Comparison of ENCODE assay signal across 22 mouse cellular contexts in genomic region chr15:38597458-38597857, GRCm38 (mm10).
"Had no signal": no experiment of that assay in that cellular context is flagged by ENCODE, and none has a peak within 500 bp of the region (broad histone marks: within the 10 kb centered on the region; RNA-seq: fewer than 3 reads in every experiment).

No protein-coding gene starts in this region.

- DNase-seq: kidney, postnatal 14 days; kidney, postnatal 4 days; left cerebral cortex, postnatal 4 days; liver, postnatal 0 days; lung, embryonic 14.5 days; right cerebral cortex, adult 18-20 months; right cerebral cortex, postnatal 14 days; right cerebral cortex, postnatal 4 days; thymus, adult 2 months; thymus, postnatal 14 days; thymus, postnatal 4 days had no signal

- ATAC-seq: liver, postnatal 0 days; lung, postnatal 0 days; midbrain, embryonic 15.5 days had no signal

- H3K27me3 ChIP-seq: limb, embryonic 12.5 days; limb, embryonic 15.5 days; midbrain, embryonic 12.5 days; midbrain, embryonic 15.5 days; neural tube, embryonic 12.5 days; neural tube, embryonic 15.5 days had no signal

- H3K4me3 ChIP-seq: limb, embryonic 12.5 days; limb, embryonic 15.5 days; midbrain, embryonic 12.5 days; midbrain, embryonic 15.5 days; neural tube, embryonic 12.5 days; neural tube, embryonic 15.5 days had no signal

- H3K36me3 ChIP-seq: limb, embryonic 12.5 days; limb, embryonic 15.5 days; midbrain, embryonic 12.5 days; midbrain, embryonic 15.5 days; neural tube, embryonic 12.5 days; neural tube, embryonic 15.5 days had no signal

- H3K27ac ChIP-seq: limb, embryonic 12.5 days; limb, embryonic 15.5 days; liver, embryonic 14.5 days; macrophage; midbrain, embryonic 12.5 days; midbrain, embryonic 15.5 days; neural tube, embryonic 12.5 days; neural tube, embryonic 15.5 days; stomach, postnatal 0 days had no signal

- H3K9me3 ChIP-seq: limb, embryonic 12.5 days; limb, embryonic 15.5 days; midbrain, embryonic 12.5 days; midbrain, embryonic 15.5 days; neural tube, embryonic 12.5 days; neural tube, embryonic 15.5 days had no signal

- H3K9ac ChIP-seq: limb, embryonic 12.5 days; limb, embryonic 15.5 days; liver, embryonic 14.5 days; liver, postnatal 0 days; lung, embryonic 14.5 days; midbrain, embryonic 12.5 days; midbrain, embryonic 15.5 days; neural tube, embryonic 12.5 days; neural tube, embryonic 15.5 days had no signal

- H3K4me1 ChIP-seq: limb, embryonic 12.5 days; midbrain, embryonic 12.5 days; midbrain, embryonic 15.5 days; neural tube, embryonic 12.5 days; neural tube, embryonic 15.5 days had no signal

- H3K4me2 ChIP-seq: limb, embryonic 12.5 days; limb, embryonic 15.5 days; liver, embryonic 11.5 days; lung, embryonic 14.5 days; midbrain, embryonic 12.5 days; midbrain, embryonic 15.5 days; neural tube, embryonic 12.5 days; neural tube, embryonic 15.5 days had no signal
